Mouse (Mus musculus) macrophage (primary cell): ENCODE results near the gene Cfp. TPM values are rescaled to one million over a fixed set of nuclear protein-coding genes. Genes with fewer than 3 reads are reported as not detected.
A peak's percentile ranks its signal among the peaks of the same experiment; 100 is the strongest.

Experiments used
- H3K27ac ChIP-seq: fragments of 350-480 bp; formaldehyde crosslinking; 2 replicates; pipeline ENCODE4 v1.9.0; 2021
- H3K36me3 ChIP-seq: fragments of 350-480 bp; formaldehyde crosslinking; 2 replicates; pipeline ENCODE4 v1.9.0; 2021; ENCODE audit errors: inconsistent target
- H3K4me3 ChIP-seq: fragments of 350-480 bp; formaldehyde crosslinking; 2 replicates; pipeline ENCODE4 v1.9.0; 2021; ENCODE audit errors: inconsistent target
- H3K79me2 ChIP-seq: fragments of 350-480 bp; formaldehyde crosslinking; 2 replicates; pipeline ENCODE4 v1.9.0; 2021; ENCODE audit errors: inconsistent target
- WGBS: methylation state at CpG from one replicate; pipeline ENCODE4 v1.1.7; 2026; ENCODE audit warnings: inconsistent platforms; ENCODE audit not compliant: missing documents; 5-methylcytosine and 5-hydroxymethylcytosine counted together
- polyA plus RNA-seq: library from polyadenylated mRNA; stranded (reverse); fragments of 250-400 nt; gene quantifications from 3 replicates; pipeline ENCODE4 v1.2.4, GENCODE M21; 2018; ENCODE audit warnings: inconsistent platforms
- total RNA-seq, 78 experiments: library from RNA; depleted of rRNA; stranded (reverse); fragments of 250-400 nt; gene quantifications; 1 replicate in 9 of 78; 2 replicates in 24 of 78; 3 replicates in 43 of 78; 4 replicates in 2 of 78; pipeline ENCODE4 v1.2.4; 2018; ENCODE audit warnings: inconsistent platforms in 56 of 78

Gene Cfp
- 100 to 1,000 TPM; 110 to 426 (median 272) TPM for total RNA-seq (2018; cell fraction: chromatin; rRNA removed)
- 1,000 to 10,000 TPM in 1 of 26 experiments, 100 to 1,000 TPM in 25; 572 to 1,029 (median 764) TPM for total RNA-seq (2018; cell fraction: cytosol; rRNA removed)
- 1,000 to 10,000 TPM in 2 of 26 experiments, 100 to 1,000 TPM in 24; 243 to 1,176 (median 655) TPM for total RNA-seq (2018; cell fraction: nucleus; rRNA removed)
- polyA plus RNA-seq: 647 to 949 TPM (median 687 TPM) in 3 replicates

DNA sequence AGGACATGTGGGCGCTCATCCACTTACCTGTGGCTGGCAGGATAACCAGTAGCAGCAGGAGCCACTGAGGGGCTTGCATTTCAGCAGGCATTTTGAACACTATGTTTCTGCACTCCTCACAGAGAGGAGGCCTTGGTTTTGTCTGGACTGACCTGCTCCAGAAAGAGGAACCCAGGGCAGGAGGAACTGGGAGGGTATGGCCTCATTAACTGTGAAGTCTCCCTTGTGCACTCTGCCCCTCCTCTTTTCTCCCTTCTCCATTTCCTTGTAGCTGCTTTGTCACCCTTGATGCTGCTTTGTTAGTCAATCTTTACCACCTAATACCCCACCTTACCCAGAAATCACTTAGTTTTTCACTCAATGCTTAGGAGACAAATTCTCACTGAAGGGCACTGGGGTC lies at the start of gene Cfp:
Cfp (minus strand) TSS at position 192 of the 400 bp plus-strand sequence.
- peak within 1 kb of the TSS; percentile 98 for H3K27ac ChIP-seq
- peak within 1 kb of the TSS; percentile 61 for H3K4me3 ChIP-seq
- H3K36me3 ChIP-seq: peaks cover 6% of the 10 kb centered on the region
- H3K79me2 ChIP-seq: peaks cover 26% of the 10 kb centered on the region
- 0% methylated on average over 1 of the region's 1 CpGs for WGBS

GRCm38 (mm10) chrX:20980901-20981300 lies 49.5 kb upstream of the Cfp start:
- 60% methylated on average over 1 of the region's 1 CpGs for WGBS
- Histone ChIP-seq H3K79me2 (no peaks in the 10 kb centered on the region), H3K27ac (no peak overlapping the region)

GRCm38 (mm10) chrX:20961477-20962378 lies 30.4 kb upstream of the Cfp start, which contains the start of gene Uxt:
TSS of gene Uxt (minus strand) at chrX:20962017.
- peaks cover 7% of the 10 kb centered on the region; the same call in 1 of the 2 replicates for H3K79me2 ChIP-seq
- H3K4me3 ChIP-seq: peak within 1 kb of the TSS; percentile 52
- peak within 1 kb of the TSS; percentile 79 for H3K27ac ChIP-seq
- H3K36me3 ChIP-seq: no peaks in the 10 kb centered on the region
- WGBS: 22% methylated on average over 44 of the region's 57 CpGs

More at GRCm38 (mm10) chrX:20980901-20981300, 49.5 kb upstream of the Cfp start:
- H3K36me3 ChIP-seq: no peaks in the 10 kb centered on the region
- no peak overlapping the region for H3K4me3 ChIP-seq

- H3K27ac ChIP-seq: 0 out of 2 replicates have a peak within 1 kb of the TSS, but pooled peaks have one; percentile 24
Measured at GRCm38 (mm10) chrX:20950191-20950880, 19.0 kb upstream of the Cfp start, which contains the start of gene Elk1. TSS of gene Elk1 (minus strand) at chrX:20950608.

GRCm38 (mm10) chrX:20946055-20946454 lies 14.7 kb upstream of the Cfp start:
- no peaks in the 10 kb centered on the region for H3K36me3 ChIP-seq
- H3K4me3 ChIP-seq: no peak overlapping the region
- H3K79me2 ChIP-seq: peaks cover 26% of the 10 kb centered on the region
- H3K27ac ChIP-seq: no peak overlapping the region
- WGBS: 16% methylated on average over 4 of the region's 4 CpGs

More at GRCm38 (mm10) chrX:20950191-20950880, 19.0 kb upstream of the Cfp start, which contains the start of gene Elk1:
- Histone ChIP-seq H3K4me3 (peak within 1 kb of the TSS; percentile 52), H3K79me2 (peaks cover 26% of the 10 kb centered on the region), H3K36me3 (no peaks in the 10 kb centered on the region)
- 29% methylated on average over 22 of the region's 30 CpGs for WGBS

DNA sequence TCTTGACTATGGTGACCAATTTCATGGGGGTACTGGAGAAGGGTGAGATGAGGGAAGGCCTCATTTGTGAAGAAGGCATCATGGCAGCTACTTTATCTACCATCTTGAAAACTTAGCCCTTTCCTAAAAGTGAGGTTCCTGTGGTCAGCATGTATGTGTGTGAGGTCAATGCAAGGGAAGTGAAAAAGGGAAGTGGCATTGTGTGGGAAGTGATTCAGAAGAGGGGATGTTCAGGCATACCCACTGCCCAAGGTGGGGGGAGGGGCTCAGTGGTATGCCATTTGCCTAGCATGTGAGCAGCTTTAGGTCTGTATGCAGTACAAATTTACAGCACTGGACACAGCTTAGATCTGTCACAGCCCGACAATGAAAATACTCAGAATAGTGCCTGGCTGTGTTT lies 608 bp upstream of the Cfp start:
- H3K4me3 ChIP-seq: no peak overlapping the region
- peaks cover 6% of the 10 kb centered on the region for H3K36me3 ChIP-seq
- H3K27ac ChIP-seq: peak overlapping the region; percentile 98
- WGBS: 17% methylated on average over 1 of the region's 1 CpGs
- H3K79me2 ChIP-seq: peaks cover 26% of the 10 kb centered on the region

DNA sequence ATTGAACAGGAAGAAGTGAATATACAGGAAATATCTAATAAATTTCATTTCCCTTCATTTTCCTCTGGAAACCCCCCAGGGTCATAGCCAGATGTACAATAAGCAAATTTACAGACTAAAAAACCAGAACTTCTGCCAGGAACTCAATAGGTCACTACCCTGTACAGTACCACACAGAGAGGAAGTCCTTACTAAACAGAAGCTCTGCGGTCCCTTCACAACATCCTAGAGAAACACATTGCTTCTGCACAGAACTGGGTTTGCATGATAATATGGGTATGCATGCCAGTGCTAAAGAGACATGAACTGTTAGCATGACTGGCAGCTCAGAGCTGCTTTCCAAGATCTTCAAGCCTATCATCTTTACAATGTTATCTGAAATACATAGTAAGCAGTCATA lies 1.5 kb downstream of the Cfp start:
- H3K36me3 ChIP-seq: peaks cover 10% of the 10 kb centered on the region
- H3K27ac ChIP-seq: peak overlapping the region; percentile 98
- 25% methylated on average over 1 of the region's 1 CpGs for WGBS
- H3K79me2 ChIP-seq: peaks cover 26% of the 10 kb centered on the region
- peak overlapping the region; percentile 61 for H3K4me3 ChIP-seq

DNA sequence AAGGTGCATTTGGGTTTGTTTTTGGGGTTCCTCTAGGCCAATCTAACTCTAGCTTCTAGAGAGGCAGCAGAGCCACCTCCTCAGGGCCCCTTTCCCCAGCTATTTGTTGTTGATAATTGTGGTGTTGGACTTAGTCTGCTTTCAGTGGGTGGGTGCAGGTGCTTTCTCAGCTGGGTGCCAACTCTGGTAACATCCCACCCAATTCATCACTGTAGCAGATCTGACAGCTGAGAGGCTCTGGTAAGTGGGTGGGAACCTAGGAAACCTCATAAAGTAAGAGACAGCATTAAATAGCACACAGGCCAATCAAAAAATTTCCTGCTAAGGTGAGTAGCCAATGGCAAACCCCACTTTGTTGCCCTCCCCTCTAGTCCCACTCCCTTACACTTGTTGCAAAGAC lies 6.4 kb downstream of the Cfp start:
- Histone ChIP-seq H3K36me3 (peaks cover 10% of the 10 kb centered on the region), H3K4me3 (no peak overlapping the region), H3K27ac (no peak overlapping the region), H3K79me2 (peaks cover 17% of the 10 kb centered on the region)

- Histone ChIP-seq H3K36me3 (peaks cover 10% of the 10 kb centered on the region), H3K79me2 (peaks cover 5% of the 10 kb centered on the region), H3K4me3 (no peak overlapping the region), H3K27ac (peak overlapping the region; percentile 51)
- WGBS: 43% methylated on average over 1 of the region's 1 CpGs
Measured at GRCm38 (mm10) chrX:20923506-20923905, 7.8 kb downstream of the Cfp start.

DNA sequence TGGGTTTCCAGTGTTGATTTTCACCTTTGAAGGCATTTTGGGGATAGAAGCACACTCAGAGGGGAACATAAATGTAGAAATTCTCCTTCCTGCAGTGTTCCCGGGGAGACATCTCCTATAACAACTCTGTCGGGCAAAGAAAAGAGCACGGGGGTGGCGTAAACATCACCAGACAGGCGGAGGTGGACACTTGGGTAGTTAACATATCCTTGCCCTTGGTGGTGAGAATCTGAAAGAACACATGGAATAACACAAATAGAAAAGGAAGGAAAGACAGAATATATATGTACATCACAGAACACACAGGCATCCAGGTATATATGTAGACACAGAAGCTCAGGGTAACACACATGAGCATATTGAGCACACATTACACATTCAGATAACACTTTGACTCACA lies 10.0 kb downstream of the Cfp start:
- Histone ChIP-seq H3K4me3 (no peak overlapping the region), H3K79me2 (no peaks in the 10 kb centered on the region), H3K36me3 (0 out of 2 replicates have a peak, but pooled peaks cover 4% of the 10 kb centered on the region), H3K27ac (no peak overlapping the region)
- 60% methylated on average over 4 of the region's 5 CpGs for WGBS

GRCm38 (mm10) chrX:20920844-20921364 lies 10.5 kb downstream of the Cfp start, which contains the start of gene Syn1:
TSS of gene Syn1 (minus strand) at chrX:20921004.
- Histone ChIP-seq H3K79me2 (no peaks in the 10 kb centered on the region), H3K36me3 (0 out of 2 replicates have a peak, but pooled peaks cover 4% of the 10 kb centered on the region), H3K27ac (no peak within 1 kb of the TSS), H3K4me3 (no peak within 1 kb of the TSS)
- WGBS: 27% methylated on average over 36 of the region's 44 CpGs

DNA sequence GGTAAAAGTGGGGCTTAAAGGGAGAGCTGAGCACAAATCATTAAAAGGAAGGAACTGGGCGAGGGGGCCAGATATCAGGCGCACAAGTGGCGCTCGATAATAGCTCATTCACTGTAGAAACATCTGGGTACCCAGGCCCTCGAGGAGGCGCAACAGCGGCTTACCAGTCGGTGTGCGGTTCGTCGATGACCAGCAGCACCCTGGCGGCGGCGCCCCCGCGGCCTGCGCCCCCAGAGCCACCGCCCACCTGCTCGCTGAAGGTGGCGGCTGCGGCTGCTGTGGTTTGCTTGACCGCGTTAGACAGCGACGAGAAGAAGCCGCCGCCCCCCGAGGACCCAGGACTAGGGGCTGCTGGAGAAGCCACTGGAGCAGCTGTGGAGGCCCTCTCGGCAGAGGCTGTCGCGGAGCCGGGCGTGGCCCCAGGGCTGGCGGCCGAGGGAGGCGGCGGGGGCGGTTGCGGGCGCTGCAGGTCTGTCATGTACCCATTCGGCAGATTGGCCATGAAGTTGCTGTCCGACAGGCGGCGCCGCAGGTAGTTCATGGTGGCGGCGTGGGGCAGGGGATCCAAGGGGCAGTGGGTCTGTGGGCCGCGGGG lies 11.0 kb downstream of the Cfp start:
- 18% methylated on average over 34 of the region's 49 CpGs for WGBS
- Histone ChIP-seq H3K4me3 (no peak overlapping the region), H3K27ac (no peak overlapping the region), H3K36me3 (0 out of 2 replicates have a peak, but pooled peaks cover 1% of the 10 kb centered on the region), H3K79me2 (no peaks in the 10 kb centered on the region)

- Histone ChIP-seq H3K27ac (no peak overlapping the region), H3K36me3 (no peaks in the 10 kb centered on the region), H3K4me3 (no peak overlapping the region), H3K79me2 (no peaks in the 10 kb centered on the region)
Measured at GRCm38 (mm10) chrX:20915075-20915474, 16.3 kb downstream of the Cfp start.

- 78% methylated on average over 4 of the region's 6 CpGs for WGBS
- Histone ChIP-seq H3K79me2 (no peaks in the 10 kb centered on the region), H3K27ac (no peak overlapping the region), H3K4me3 (no peak overlapping the region), H3K36me3 (no peaks in the 10 kb centered on the region)
Measured at GRCm38 (mm10) chrX:20913726-20914125, 17.6 kb downstream of the Cfp start.
